Mouse (Mus musculus) limb, embryonic 14.5 days (tissue): ENCODE measurements around the gene Nr2e1. TPM values are rescaled to one million over a fixed set of nuclear protein-coding genes. Genes with fewer than 3 reads are reported as not detected.

Experiments
- ATAC-seq: fragments of 200-750 bp; cut with Nextera tagmentation; 2 replicates; pipeline ENCODE4 v1.8.0; 2017; ENCODE audit warnings: low read depth, moderate number of reproducible peaks, moderate TSS enrichment; ENCODE audit not compliant: low FRiP score
- DNase-seq: peaks from one replicate; pipeline ENCODE4 v3.0.0-alpha.2; 2015; ENCODE audit warnings: low spot score
- H3K27ac ChIP-seq: fragments of 300-500 bp; sonication (generic); replicated peaks from 2 replicates; pipeline ENCODE4 v1.5.1; 2014; ENCODE audit warnings: low read depth, mild to moderate bottlenecking, low read length, moderate library complexity, mixed read lengths
- H3K27me3 ChIP-seq: fragments of 300-500 bp; sonication (generic); 2 replicates; pipeline ENCODE4 v1.6.1; 2014; ENCODE audit warnings: low read length, mixed read lengths; ENCODE audit not compliant: control insufficient read depth, insufficient read depth
- H3K36me3 ChIP-seq: fragments of 300-500 bp; sonication (generic); 2 replicates; pipeline ENCODE4 v1.6.1; 2014; ENCODE audit warnings: mild to moderate bottlenecking, low read length, moderate library complexity, mixed read lengths; ENCODE audit not compliant: control insufficient read depth, insufficient read depth
- H3K4me1 ChIP-seq: fragments of 300-500 bp; sonication (generic); 2 replicates; pipeline ENCODE4 v1.6.1; 2014; ENCODE audit warnings: antibody characterized with exemption, low read length, mixed read lengths; ENCODE audit not compliant: control insufficient read depth, insufficient read depth
- H3K4me2 ChIP-seq: fragments of 300-500 bp; sonication (generic); replicated peaks from 2 replicates; pipeline ENCODE4 v1.6.1; 2014; ENCODE audit warnings: low read depth, mild to moderate bottlenecking, low read length, moderate library complexity; ENCODE audit not compliant: severe bottlenecking
- H3K4me3 ChIP-seq: fragments of 300-500 bp; sonication (generic); replicated peaks from 2 replicates; pipeline ENCODE4 v1.5.1; 2014; ENCODE audit warnings: low read length
- H3K9ac ChIP-seq: fragments of 300-500 bp; sonication (generic); 2 replicates; pipeline ENCODE4 v1.6.1; 2014; ENCODE audit warnings: mild to moderate bottlenecking, low read depth, low read length, moderate library complexity; ENCODE audit not compliant: severe bottlenecking
- H3K9me3 ChIP-seq: fragments of 300-500 bp; sonication (generic); 2 replicates; pipeline ENCODE4 v1.6.1; 2016; ENCODE audit warnings: low read length; ENCODE audit not compliant: control insufficient read depth
- POLR2A ChIP-seq: fragments of 200-500 bp; IDR thresholded peaks from 2 replicates; pipeline ENCODE4 v1.8.0; 2012; ENCODE audit warnings: inconsistent platforms, mild to moderate bottlenecking, moderate library complexity, borderline replicate concordance; ENCODE audit not compliant: insufficient read depth, insufficient read length; ENCODE audit errors: extremely low read depth
- WGBS: fragments of 180-500 bp; shearing (Covaris S2); extraction: QIAGEN DNeasy Blood & Tissue Kit; methylation state at CpG from one replicate; pipeline ENCODE4 v1.1.7; 2014; 5-methylcytosine and 5-hydroxymethylcytosine counted together
- polyA plus RNA-seq, 2 experiments: library from polyadenylated mRNA; depleted of rRNA in 1 of 2; stranded (reverse) in 1 of 2; unstranded in 1 of 2; fragments of >200 nt; fragmentation: Nextera tagmentation in 1 of 2; extraction: Ambion mirVana in 1 of 2; gene quantifications; 2 replicates each; pipeline versions ENCODE4 v1.2.1 to v1.2.3; 2012 to 2014

Nr2e1 gene
- polyA plus RNA-seq, 2 experiments: 0.15 TPM; not detected in 1

DNA sequence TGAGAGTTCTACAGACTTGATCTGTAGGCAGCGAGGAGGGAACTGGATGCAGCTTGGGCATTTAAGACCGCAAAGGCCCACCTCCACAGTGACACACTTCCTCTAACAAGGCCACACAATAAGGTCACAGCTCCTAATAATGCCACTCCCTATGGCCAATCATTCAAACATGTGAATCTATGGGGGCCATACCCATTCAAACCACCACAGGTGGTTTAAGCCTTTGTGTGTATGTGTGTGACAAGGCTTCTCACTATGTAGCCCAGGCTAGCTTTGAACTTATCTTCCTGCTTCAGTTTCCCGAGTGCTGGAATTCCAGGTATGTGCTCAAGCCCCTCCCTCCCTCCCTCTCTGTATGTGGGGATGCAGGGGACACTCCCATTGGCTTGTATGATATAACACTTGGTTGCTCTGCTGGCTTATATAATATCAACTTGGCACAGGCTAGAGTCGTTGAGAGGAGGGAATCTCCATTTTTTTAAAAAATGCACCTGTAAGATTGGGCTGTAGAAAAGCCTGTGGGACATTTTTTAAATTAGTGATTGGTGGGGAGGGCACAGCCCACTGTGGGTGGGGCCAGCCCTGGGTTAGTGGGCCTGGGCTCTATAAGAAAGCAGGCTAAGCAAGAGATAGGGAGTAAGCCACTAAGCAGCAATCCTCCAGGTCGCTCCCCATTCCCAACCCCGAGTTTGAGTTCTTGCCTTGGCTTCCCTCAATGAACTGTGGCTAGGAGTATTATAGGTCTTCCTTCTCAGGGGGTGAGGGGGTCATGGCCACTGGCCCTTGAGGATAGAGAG is 37.5 kb downstream of the Nr2e1 start:
- no peak for ATAC-seq
- H3K9me3 ChIP-seq: no peaks in the 10 kb centered on the region
- H3K4me3 ChIP-seq: no peak overlapping the region
- no peak for TF ChIP-seq POLR2A
- H3K27ac ChIP-seq: no peak overlapping the region
- H3K4me2 ChIP-seq: no peak overlapping the region
- no peaks in the 10 kb centered on the region for H3K27me3 ChIP-seq
- no peak overlapping the region for H3K9ac ChIP-seq
- H3K36me3 ChIP-seq: no peaks in the 10 kb centered on the region
- WGBS: 83% methylated on average over 6 of the region's 6 CpGs
- no peak for DNase-seq
- no peaks in the 10 kb centered on the region for H3K4me1 ChIP-seq

GRCm38 (mm10) chr10:42537571-42538316 is 45.7 kb downstream of the Nr2e1 start:
- no peak for DNase-seq
- Histone ChIP-seq H3K4me2 (no peak overlapping the region), H3K4me1 (no peaks in the 10 kb centered on the region), H3K27ac (no peak overlapping the region), H3K9ac (no peak overlapping the region), H3K27me3 (no peaks in the 10 kb centered on the region; the same call in 1 of the 2 replicates), H3K36me3 (peaks cover 39% of the 10 kb centered on the region), H3K9me3 (no peaks in the 10 kb centered on the region), H3K4me3 (no peak overlapping the region)
- 87% methylated on average over 9 of the region's 9 CpGs for WGBS
- no peak for ATAC-seq
- no peak for TF ChIP-seq POLR2A

- H3K36me3 ChIP-seq: peaks cover 65% of the 10 kb centered on the region
- no peak for TF ChIP-seq POLR2A
- no peak overlapping the region for H3K4me3 ChIP-seq
- H3K4me1 ChIP-seq: no peaks in the 10 kb centered on the region
- no peak for DNase-seq
- H3K9me3 ChIP-seq: no peaks in the 10 kb centered on the region
- H3K27ac ChIP-seq: no peak overlapping the region
- WGBS: 91% methylated on average over 11 of the region's 11 CpGs
- no peak overlapping the region for H3K4me2 ChIP-seq
- H3K27me3 ChIP-seq: no peaks in the 10 kb centered on the region
- no peak overlapping the region for H3K9ac ChIP-seq
- ATAC-seq: no peak
These were observed 49.5 kb downstream of the Nr2e1 start for GRCm38 (mm10) chr10:42533836-42534453.

DNA sequence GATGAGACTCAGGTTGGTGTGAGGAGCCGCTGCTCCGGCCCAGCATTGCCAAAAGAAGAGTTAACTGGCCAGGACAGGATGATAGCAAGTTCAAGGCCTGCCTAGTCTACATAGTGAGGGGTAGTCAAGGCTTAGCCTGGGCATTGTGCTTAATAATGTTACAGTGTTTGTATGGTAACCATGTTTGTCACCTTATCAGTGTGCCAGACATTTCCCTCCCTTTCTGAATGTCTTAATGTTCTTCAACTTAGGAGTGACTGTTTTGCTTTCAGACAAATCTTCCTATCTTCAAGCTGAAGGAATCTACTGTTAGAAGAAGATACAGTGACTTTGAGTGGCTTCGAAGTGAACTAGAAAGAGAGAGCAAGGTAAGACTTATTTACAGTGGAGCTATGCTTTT is 57.8 kb downstream of the Nr2e1 start:
- Histone ChIP-seq H3K4me3 (no peak overlapping the region), H3K9me3 (no peaks in the 10 kb centered on the region), H3K4me2 (no peak overlapping the region), H3K27ac (no peak overlapping the region), H3K36me3 (peaks cover 50% of the 10 kb centered on the region), H3K4me1 (peaks cover 22% of the 10 kb centered on the region), H3K27me3 (no peaks in the 10 kb centered on the region), H3K9ac (no peak overlapping the region)
- 96% methylated on average over 3 of the region's 3 CpGs for WGBS
- no peak for TF ChIP-seq POLR2A
- ATAC-seq: no peak
- DNase-seq: no peak

DNA sequence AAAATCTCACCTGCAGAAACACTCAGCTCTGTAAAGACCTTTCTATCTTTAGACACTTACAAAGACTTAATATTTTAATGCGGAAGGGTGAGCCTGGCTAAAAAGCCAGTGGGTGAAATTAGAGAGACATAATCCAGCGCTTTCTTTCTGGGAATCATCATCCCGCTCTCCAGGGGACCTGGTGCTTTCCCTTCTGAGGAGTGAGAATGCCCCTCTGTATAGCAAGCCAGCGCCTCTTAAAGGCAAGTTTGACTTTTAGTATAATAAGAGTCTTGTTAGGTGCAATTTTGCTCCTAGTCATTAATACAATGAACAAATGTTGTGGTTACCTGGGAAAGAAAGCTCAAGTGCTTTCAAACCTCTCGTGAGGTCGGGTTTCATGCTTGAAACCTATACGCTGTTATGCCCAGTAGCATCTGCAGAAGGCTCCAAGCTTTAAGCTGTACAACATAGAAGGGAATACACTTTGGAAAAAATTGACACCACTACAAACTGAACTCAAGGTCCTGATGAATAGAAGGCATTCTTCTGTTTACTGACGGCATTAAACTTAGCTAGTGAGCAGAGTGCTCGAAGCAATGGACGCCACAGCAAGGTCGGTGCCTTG is 59.8 kb downstream of the Nr2e1 start:
- DNase-seq: no peak
- WGBS: 48% methylated on average over 11 of the region's 11 CpGs
- H3K27ac ChIP-seq: no peak overlapping the region

More for the DNA sequence above, 59.8 kb downstream of the Nr2e1 start:
- H3K9ac ChIP-seq: no peak overlapping the region
- no peaks in the 10 kb centered on the region for H3K9me3 ChIP-seq
- H3K36me3 ChIP-seq: peaks cover 35% of the 10 kb centered on the region
- H3K4me3 ChIP-seq: no peak overlapping the region
- peak; percentile 37; the same call in 1 of the 2 replicates for ATAC-seq
- H3K4me2 ChIP-seq: no peak overlapping the region
- peaks cover 22% of the 10 kb centered on the region for H3K4me1 ChIP-seq
- no peak for TF ChIP-seq POLR2A
- H3K27me3 ChIP-seq: no peaks in the 10 kb centered on the region
